Mouse (Mus musculus) bone marrow, adult 2 months (tissue): ENCODE results near the gene Arhgap25.

Experiments used
- CTCF ChIP-seq: fragments of 200-500 bp; IDR thresholded peaks from 2 replicates; pipeline ENCODE4 v1.5.1; 2011; ENCODE audit warnings: low read length, control low read depth; ENCODE audit not compliant: control insufficient read depth, insufficient read depth
- POLR2A ChIP-seq: fragments of 200-500 bp; IDR thresholded peaks from 2 replicates; pipeline ENCODE4 v1.6.1; 2011; ENCODE audit warnings: low read depth, mild to moderate bottlenecking, control low read depth, low read length, borderline replicate concordance; ENCODE audit not compliant: control insufficient read depth

DNA sequence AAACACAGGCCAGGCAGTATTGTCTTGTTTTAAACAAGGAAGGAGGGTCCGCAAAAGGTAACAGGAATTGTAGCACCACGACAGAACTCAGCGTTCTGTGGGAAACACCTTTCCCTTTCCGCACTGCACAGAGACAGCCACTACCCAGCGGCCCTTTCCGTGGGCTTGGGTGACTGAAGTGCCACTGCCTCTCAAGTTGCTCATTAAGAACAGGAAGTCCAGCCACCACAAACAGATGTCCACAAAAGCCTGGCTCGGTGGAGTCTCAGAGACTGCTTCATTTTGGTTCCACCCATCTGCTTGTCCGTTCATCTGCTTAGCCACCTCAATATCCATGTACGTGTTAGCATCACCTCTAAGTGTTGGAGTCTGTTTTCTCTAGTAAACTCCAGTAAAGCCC, 38.7 kb downstream of the Arhgap25 start:
- TF ChIP-seq POLR2A, result no peak
- no peak for TF ChIP-seq CTCF
